Mouse (Mus musculus): ENCODE data around the gene Olfr183. TPM values are rescaled to one million over a fixed set of nuclear protein-coding genes. Genes with fewer than 3 reads are reported as not detected.

Gene Olfr183
- not detected for polyA plus RNA-seq (2017; shearing (Covaris generic))

DNA sequence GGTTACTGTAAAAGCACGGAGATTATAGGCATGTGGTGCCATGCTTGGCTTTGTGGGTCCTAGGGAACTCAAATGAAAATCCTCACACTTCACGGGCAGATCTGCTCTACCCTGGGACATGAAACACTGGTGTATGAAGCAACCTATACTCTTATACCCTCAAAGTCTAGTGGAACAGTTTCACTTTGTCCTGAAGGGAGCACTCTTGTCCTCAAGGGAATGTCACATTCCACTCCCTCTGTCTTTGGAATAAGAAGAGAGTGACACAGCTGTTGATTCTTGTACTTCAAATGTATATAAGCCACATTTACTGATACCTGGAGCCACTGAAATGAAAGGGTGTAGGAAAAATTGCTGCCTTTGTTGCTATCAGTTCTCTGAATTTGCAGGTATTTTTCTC lies at the start of gene Olfr183:
Gene Olfr183, plus strand, starts transcription at position 301 of the 400 bp plus-strand sequence.

GRCm38 (mm10) chr16:59030191-59030590 lies 35.0 kb downstream of the Olfr183 start, which contains the start of gene Olfr186:
TSS of gene Olfr186 (minus strand) at chr16:59030291.

GRCm38 (mm10) chr16:59039710-59040109 lies 44.6 kb downstream of the Olfr183 start, which contains the start of gene Olfr187:
TSS of gene Olfr187 (minus strand) at chr16:59039767.

Other genes starting within 250 kb of the Olfr183 start
- not detected for gene Olfr172, start 232.2 kb upstream of the Olfr183 start, polyA plus RNA-seq (2017; shearing (Covaris generic))
- 2.0 TPM for gene Olfr173, start 195.1 kb upstream of the Olfr183 start, polyA plus RNA-seq (2017; shearing (Covaris generic))
- gene Olfr175-ps1, start 168.6 kb upstream of the Olfr183 start, polyA plus RNA-seq (2017; shearing (Covaris generic)), result 0.24 TPM
- not detected for gene Olfr177, start 120.6 kb upstream of the Olfr183 start, polyA plus RNA-seq (2017; shearing (Covaris generic))
- 0.13 TPM for gene Olfr178, start 103.3 kb upstream of the Olfr183 start, polyA plus RNA-seq (2017; shearing (Covaris generic))
- gene Olfr181, start 66.6 kb upstream of the Olfr183 start, polyA plus RNA-seq (2017; shearing (Covaris generic)), result not detected
- not detected for gene Olfr180, start 66.0 kb upstream of the Olfr183 start, polyA plus RNA-seq (2017; shearing (Covaris generic))
- not detected for gene Olfr186, start 34.9 kb downstream of the Olfr183 start, polyA plus RNA-seq (2017; shearing (Covaris generic))
- not detected for gene Olfr187, start 44.4 kb downstream of the Olfr183 start, polyA plus RNA-seq (2017; shearing (Covaris generic))
- not detected for gene Olfr190, start 82.6 kb downstream of the Olfr183 start, polyA plus RNA-seq (2017; shearing (Covaris generic))
- not detected for gene Olfr191, start 94.5 kb downstream of the Olfr183 start, polyA plus RNA-seq (2017; shearing (Covaris generic))
- gene Olfr193, start 116.5 kb downstream of the Olfr183 start, polyA plus RNA-seq (2017; shearing (Covaris generic)), result not detected
- not detected for gene Olfr194, start 125.7 kb downstream of the Olfr183 start, polyA plus RNA-seq (2017; shearing (Covaris generic))
- gene Olfr195, start 151.7 kb downstream of the Olfr183 start, polyA plus RNA-seq (2017; shearing (Covaris generic)), result not detected
- not detected for gene Olfr196, start 175.1 kb downstream of the Olfr183 start, polyA plus RNA-seq (2017; shearing (Covaris generic))
- not detected for gene Olfr198, start 208.2 kb downstream of the Olfr183 start, polyA plus RNA-seq (2017; shearing (Covaris generic))
- gene Olfr199, start 224.4 kb downstream of the Olfr183 start, polyA plus RNA-seq (2017; shearing (Covaris generic)), result not detected

Data from inflammation-experienced regulatory T-cells, adult 16 weeks (primary cell).